Mouse (Mus musculus): ENCODE data around the gene Stk39. TPM values are rescaled to one million over a fixed set of nuclear protein-coding genes. Genes with fewer than 3 reads are reported as not detected.

The Stk39 gene
- polyA plus RNA-seq, 1 experiment from 2014 or later: 35.8 TPM

GRCm38 (mm10) chr2:68412149-68412548 is 59.9 kb downstream of the Stk39 start:
- peaks cover 43% of the 10 kb centered on the region for H3K4me1 ChIP-seq (replicated peaks)
- no peak overlapping the region for H3K4me2 ChIP-seq
- 92% methylated on average over 5 of the region's 5 CpGs for WGBS
- no peak for ATAC-seq (ENCODE audit: low read depth)
- H3K9me3 ChIP-seq: no peaks in the 10 kb centered on the region
- H3K27me3 ChIP-seq: no peaks in the 10 kb centered on the region
- H3K9ac ChIP-seq: no peak overlapping the region
- H3K27ac ChIP-seq (replicated peaks): no peak overlapping the region
- H3K4me3 ChIP-seq: no peak overlapping the region
- no peaks in the 10 kb centered on the region for H3K36me3 ChIP-seq

DNA sequence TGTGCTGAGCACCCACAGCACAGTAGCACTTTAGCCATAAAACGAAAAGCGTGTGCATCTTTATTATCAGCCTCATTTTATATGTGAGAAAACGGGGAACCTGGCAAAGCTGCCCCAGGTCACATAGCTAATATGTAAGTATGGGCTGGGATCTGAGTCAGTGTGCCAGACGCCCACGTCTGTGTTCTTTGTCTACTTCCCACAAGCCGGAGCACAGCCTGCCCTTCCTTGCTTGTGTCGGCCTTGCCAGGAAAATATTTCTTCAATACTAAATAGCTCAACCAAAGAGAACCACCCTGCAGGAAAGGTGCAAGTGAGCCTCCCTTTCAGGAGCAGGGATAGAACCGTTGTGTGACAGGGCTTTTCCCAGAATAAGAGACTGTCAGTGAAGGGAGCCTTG is 60.9 kb downstream of the Stk39 start:
- no peak overlapping the region for H3K9ac ChIP-seq

GRCm38 (mm10) chr2:68409640-68410215 is 62.3 kb downstream of the Stk39 start:
- ATAC-seq (ENCODE audit: low read depth): peak; percentile 16; the same call in 1 of the 2 replicates
- no peaks in the 10 kb centered on the region for H3K27me3 ChIP-seq
- H3K4me2 ChIP-seq: no peak overlapping the region
- no peak overlapping the region for H3K27ac ChIP-seq (replicated peaks)
- peaks cover 66% of the 10 kb centered on the region for H3K4me1 ChIP-seq (replicated peaks)
- no peaks in the 10 kb centered on the region for H3K36me3 ChIP-seq
- no peak overlapping the region for H3K9ac ChIP-seq
- WGBS: 54% methylated on average over 12 of the region's 12 CpGs
- H3K4me3 ChIP-seq: no peak overlapping the region
- no peaks in the 10 kb centered on the region for H3K9me3 ChIP-seq

More for the DNA sequence above, 60.9 kb downstream of the Stk39 start:
- Histone ChIP-seq H3K9me3 (no peaks in the 10 kb centered on the region), H3K27me3 (no peaks in the 10 kb centered on the region), H3K4me3 (no peak overlapping the region), H3K4me1 (replicated peaks) (peaks cover 52% of the 10 kb centered on the region), H3K27ac (replicated peaks) (no peak overlapping the region), H3K36me3 (no peaks in the 10 kb centered on the region), H3K4me2 (no peak overlapping the region)
- WGBS: 72% methylated on average over 8 of the region's 8 CpGs
- no peak for ATAC-seq (ENCODE audit: low read depth)

DNA sequence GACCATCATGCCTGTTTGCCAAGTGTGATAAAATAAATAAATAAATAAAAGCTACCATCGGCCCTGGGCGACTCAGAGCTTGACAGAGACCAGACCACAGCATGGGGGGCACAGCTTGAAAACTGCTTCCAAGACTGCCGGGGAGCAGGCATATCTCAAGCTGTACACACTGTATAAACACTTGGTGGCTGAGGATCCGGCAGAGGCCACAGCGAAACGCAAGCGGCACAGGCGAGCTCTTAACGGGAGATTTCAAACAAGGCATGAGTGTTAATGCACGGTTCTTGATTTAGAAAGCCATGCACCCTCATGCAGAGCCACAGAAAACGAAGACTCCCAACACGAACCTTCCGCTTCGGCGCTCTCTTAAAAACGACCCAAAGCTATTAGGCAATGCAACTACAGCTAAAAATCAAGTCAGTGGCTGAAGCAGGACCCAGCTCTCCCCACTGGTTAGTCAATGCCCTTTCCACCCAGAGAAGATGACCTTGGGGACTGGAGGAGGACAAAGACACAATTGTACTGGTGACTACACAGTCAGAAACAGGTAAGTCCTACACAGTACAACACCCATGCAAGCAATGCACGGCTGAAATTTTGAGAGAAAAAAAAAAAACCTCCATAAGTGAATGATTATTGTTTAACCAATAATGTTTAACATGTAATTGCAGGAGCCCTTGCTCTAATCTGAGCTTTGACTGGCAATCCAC is 63.6 kb downstream of the Stk39 start:
- no peak for ATAC-seq (ENCODE audit: low read depth)
- Histone ChIP-seq H3K9me3 (no peaks in the 10 kb centered on the region), H3K9ac (0 out of 2 replicates have a peak overlapping the region, but pooled peaks have one; percentile 0)

DNA sequence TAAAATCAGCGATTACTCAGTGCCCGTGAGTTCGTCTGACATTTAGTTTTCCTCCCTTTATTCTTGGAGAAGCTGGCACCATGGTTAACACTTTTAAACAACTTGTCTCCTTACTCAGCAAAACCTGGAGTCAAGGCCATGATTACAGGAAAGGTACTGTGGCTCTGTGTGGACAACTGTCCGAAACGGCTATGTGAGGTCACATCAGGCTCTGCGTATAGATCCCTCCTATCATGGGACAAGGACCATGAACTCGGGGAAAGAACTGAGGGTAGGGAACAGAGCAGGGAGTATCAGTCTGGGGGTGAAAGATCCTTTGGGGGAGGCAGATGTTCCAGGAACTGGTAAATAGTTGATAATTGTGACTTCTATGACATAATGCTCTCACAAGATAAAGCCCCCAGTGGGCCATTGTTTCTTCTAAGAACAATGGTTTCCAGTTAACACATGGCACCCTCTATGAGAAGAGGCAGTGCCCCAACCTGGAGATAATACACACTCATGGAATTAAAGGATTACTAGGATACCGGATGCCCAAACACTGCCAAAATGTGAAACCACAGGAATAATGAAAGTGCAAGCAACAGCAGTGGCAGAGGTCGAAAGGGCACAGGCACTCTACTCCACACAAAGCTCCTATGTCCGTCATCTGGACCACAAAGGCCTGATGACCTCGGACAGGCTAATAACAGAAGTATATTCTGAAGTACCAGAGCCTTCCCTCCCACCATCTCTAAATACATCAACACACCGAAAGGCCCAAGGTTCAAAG is 64.7 kb downstream of the Stk39 start:
- Histone ChIP-seq H3K27me3 (no peaks in the 10 kb centered on the region), H3K4me3 (no peak overlapping the region), H3K9ac (no peak overlapping the region), H3K4me1 (replicated peaks) (peaks cover 83% of the 10 kb centered on the region), H3K27ac (replicated peaks) (no peak overlapping the region), H3K9me3 (no peaks in the 10 kb centered on the region), H3K4me2 (0 out of 2 replicates have a peak overlapping the region, but pooled peaks have one; percentile 9), H3K36me3 (no peaks in the 10 kb centered on the region)
- ATAC-seq (ENCODE audit: low read depth): no peak
- WGBS: 33% methylated on average over 12 of the region's 12 CpGs

More for the DNA sequence above, 63.6 kb downstream of the Stk39 start:
- H3K4me3 ChIP-seq: no peak overlapping the region
- H3K27me3 ChIP-seq: no peaks in the 10 kb centered on the region
- WGBS: 43% methylated on average over 17 of the region's 17 CpGs
- H3K4me2 ChIP-seq: 0 out of 2 replicates have a peak overlapping the region, but pooled peaks have one; percentile 13
- no peak overlapping the region for H3K27ac ChIP-seq (replicated peaks)
- no peaks in the 10 kb centered on the region for H3K36me3 ChIP-seq
- H3K4me1 ChIP-seq (replicated peaks): peaks cover 77% of the 10 kb centered on the region

DNA sequence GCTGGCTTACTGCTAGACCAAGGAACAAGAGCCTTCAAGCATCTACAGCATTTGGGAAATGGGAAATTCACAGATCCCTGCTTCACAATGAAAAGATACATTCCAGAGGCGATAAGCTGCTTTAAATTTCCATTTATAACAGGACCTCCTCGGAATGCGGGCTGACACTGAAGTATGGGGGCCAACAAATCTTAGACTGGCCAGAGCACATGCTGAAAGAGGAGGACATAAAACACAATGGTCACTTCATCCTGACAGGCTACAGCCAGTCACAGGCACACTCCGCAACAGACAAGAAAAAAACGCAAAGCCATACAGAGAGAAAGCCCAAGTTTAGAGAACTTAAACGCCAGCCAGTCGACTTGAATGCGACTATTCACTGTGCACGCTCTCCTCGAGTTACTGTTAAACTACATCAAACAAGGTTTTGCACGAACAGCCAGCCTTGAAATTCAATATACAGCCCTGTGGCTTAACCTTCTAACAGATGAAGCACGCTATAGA is 65.4 kb downstream of the Stk39 start:
- H3K27ac ChIP-seq (replicated peaks): no peak overlapping the region
- no peaks in the 10 kb centered on the region for H3K36me3 ChIP-seq
- ATAC-seq (ENCODE audit: low read depth): no peak
- peaks cover 83% of the 10 kb centered on the region for H3K4me1 ChIP-seq (replicated peaks)
- no peaks in the 10 kb centered on the region for H3K9me3 ChIP-seq
- no peaks in the 10 kb centered on the region for H3K27me3 ChIP-seq
- H3K4me3 ChIP-seq: no peak overlapping the region
- H3K9ac ChIP-seq: no peak overlapping the region
- WGBS: 11% methylated on average over 12 of the region's 12 CpGs
- 0 out of 2 replicates have a peak overlapping the region, but pooled peaks have one; percentile 9 for H3K4me2 ChIP-seq

GRCm38 (mm10) chr2:68405163-68405715 is 66.8 kb downstream of the Stk39 start:
- Histone ChIP-seq H3K4me2 (peak overlapping the region; percentile 35), H3K27me3 (peaks cover 3% of the 10 kb centered on the region; the same call in 1 of the 2 replicates), H3K36me3 (no peaks in the 10 kb centered on the region), H3K4me1 (replicated peaks) (peaks cover 69% of the 10 kb centered on the region), H3K9me3 (no peaks in the 10 kb centered on the region), H3K4me3 (no peak overlapping the region), H3K27ac (replicated peaks) (no peak overlapping the region), H3K9ac (no peak overlapping the region)
- peak; percentile 38 for ATAC-seq (ENCODE audit: low read depth)
- WGBS: 13% methylated on average over 16 of the region's 16 CpGs

DNA sequence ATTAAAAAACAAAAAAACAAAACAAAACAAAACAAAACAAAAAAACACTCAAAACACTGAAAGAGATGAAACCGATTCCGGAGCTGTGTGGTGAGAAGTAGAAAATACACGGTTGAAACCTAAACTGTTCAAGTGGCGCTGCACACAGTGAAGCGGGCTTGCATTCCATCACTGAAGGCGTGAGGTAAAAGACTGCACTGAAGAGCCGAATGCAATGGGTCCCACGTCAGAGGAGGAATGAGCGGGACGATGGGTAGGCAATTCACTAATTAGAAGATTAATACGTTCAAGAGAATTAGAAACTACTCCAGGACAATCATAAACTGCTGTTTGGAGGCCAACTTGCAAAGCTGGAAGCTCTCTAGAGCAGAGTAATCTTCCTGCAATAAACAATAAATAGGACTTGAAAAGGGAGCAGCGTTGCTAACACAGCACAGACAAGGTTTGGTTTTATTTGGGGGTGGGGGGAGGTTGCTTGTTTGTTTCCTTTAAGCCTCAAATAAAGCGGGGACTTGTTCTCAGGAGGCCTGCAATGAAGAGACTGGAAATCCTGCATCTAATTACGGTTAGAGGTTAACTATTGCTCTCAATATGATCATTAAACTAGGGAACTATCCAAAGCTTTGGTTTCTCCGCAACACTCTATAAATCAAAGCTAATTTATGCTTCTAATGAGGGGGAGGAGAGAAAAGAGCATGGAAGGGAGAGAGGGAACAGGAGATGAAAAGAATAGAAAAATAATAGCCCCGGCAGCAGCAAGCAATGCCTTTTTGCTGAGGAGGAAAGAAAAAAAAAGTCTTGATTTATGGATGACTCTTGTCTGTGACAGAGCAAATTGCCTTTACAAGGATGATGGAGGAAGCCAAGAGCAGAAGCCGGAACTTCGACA is 67.5 kb downstream of the Stk39 start:
- Histone ChIP-seq H3K36me3 (no peaks in the 10 kb centered on the region), H3K27me3 (peaks cover 3% of the 10 kb centered on the region; the same call in 1 of the 2 replicates), H3K9me3 (no peaks in the 10 kb centered on the region), H3K27ac (replicated peaks) (0 out of 2 replicates have a peak overlapping the region, but pooled peaks have one; percentile 11), H3K4me3 (no peak overlapping the region), H3K4me2 (peak overlapping the region; percentile 35), H3K9ac (no peak overlapping the region), H3K4me1 (replicated peaks) (peaks cover 62% of the 10 kb centered on the region)
- 9% methylated on average over 18 of the region's 18 CpGs for WGBS
- peak; percentile 70 for ATAC-seq (ENCODE audit: low read depth)

DNA sequence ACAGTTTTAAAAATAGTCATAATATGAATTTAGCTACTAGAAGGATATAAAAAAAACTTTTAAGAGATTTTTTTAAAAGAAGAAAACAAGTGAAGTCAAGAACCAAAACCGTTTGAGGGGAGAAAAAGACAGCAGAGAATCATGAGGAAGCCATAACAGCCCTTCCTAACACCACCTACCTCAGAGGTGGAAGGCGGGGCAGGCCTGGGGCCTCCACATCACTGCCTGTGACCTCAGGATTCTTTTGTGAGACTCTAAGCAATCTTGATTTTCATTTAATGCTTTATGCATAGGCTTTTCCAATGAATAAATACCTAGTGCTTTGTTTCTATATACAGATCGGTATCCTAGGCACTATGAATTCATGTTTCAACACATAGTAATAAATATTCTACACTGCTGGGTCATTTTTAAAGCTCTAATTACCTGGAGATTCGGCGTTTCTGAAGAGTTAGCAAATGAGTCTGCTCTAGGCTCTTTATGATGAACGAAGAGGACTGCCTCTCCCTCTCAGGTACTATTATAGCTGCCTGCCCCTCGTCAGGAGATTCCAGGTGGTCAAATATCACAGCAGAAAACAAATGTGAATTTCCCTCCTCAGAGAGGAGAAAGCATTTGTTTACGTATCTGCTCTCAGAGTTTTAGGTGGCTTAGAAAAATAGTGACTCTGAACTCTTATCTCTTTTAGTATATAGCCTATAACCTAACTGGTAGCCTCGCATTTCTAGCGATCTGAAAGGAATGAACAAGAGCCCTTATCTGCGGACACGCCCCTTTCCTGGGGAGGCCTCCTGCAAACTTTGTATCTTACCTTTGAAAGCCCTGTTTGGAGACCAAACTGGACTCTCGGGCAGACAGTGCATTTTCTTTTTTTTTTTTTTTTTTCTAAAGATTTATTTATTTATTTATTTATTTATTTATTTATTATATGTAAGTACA is 78.2 kb downstream of the Stk39 start:
- Histone ChIP-seq H3K4me2 (no peak overlapping the region), H3K9ac (no peak overlapping the region), H3K4me1 (replicated peaks) (no peaks in the 10 kb centered on the region), H3K27ac (replicated peaks) (no peak overlapping the region), H3K27me3 (no peaks in the 10 kb centered on the region), H3K4me3 (no peak overlapping the region), H3K36me3 (peaks cover 26% of the 10 kb centered on the region), H3K9me3 (no peaks in the 10 kb centered on the region)
- ATAC-seq (ENCODE audit: low read depth): no peak
- 80% methylated on average over 13 of the region's 13 CpGs for WGBS

DNA sequence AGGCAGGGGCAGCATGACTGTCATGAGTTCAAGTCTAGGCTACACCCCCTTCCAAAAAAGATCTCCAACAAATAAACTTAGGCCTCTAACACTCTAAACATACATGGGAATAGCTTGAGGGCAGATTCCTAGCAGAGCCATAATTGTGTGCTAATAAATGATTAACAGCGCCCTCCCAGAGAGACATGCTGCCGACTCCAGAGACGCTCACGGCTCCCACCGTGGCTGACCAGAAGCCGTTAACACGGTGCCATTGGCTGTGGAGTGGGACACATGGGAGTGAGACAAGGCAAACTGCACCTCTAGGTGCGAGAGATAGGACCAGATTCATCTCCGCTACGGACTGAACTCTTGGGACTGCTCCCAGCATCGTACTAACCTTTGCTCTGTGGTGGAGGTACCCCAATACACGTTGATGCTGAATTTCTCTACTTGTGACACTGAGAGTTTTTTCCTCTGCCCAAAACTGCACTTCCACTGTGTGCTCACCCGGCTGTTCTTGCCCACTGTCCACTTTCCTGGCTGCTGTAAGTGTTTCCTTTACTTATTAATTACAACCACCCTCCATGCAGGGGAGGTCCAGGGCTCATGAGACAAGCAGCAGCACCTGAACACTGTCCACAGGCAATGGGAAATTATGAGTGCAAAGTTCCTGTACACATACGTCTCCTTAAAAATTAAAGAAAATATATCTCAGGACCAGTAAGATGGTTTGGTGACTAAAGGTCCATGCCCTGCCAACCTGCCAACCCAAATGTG is 84.1 kb downstream of the Stk39 start:
- Histone ChIP-seq H3K9ac (no peak overlapping the region), H3K36me3 (no peaks in the 10 kb centered on the region), H3K27me3 (no peaks in the 10 kb centered on the region), H3K4me1 (replicated peaks) (peaks cover 10% of the 10 kb centered on the region), H3K4me3 (no peak overlapping the region), H3K4me2 (no peak overlapping the region), H3K9me3 (no peaks in the 10 kb centered on the region), H3K27ac (replicated peaks) (no peak overlapping the region)
- WGBS: 71% methylated on average over 14 of the region's 14 CpGs
- no peak for ATAC-seq (ENCODE audit: low read depth)
